Mouse (Mus musculus) embryonic stem cell, embryonic (primary cell): ENCODE measurements around the gene Hivep2.

Experiments
- CTCF ChIA-PET, 4 experiments: fragments of 300-600 bp in 2 of 4; fragments of 350-600 bp in 2 of 4; sonication (Branson Sonifier 250); formaldehyde crosslinking; loops; one replicate each; lab custom pipeline; 2022; ENCODE audit warnings: inconsistent platforms in 2 of 4; lab: Charles Lee
- POLR2A ChIA-PET, 4 experiments: fragments of 300-600 bp in 2 of 4; fragments of 350-600 bp in 2 of 4; sonication (Branson Sonifier 250); formaldehyde crosslinking; loops; one replicate each; lab custom pipeline; 2022; ENCODE audit warnings: antibody characterized with exemption in 4 of 4, inconsistent platforms in 1 of 4; lab: Charles Lee

The Hivep2 gene

DNA sequence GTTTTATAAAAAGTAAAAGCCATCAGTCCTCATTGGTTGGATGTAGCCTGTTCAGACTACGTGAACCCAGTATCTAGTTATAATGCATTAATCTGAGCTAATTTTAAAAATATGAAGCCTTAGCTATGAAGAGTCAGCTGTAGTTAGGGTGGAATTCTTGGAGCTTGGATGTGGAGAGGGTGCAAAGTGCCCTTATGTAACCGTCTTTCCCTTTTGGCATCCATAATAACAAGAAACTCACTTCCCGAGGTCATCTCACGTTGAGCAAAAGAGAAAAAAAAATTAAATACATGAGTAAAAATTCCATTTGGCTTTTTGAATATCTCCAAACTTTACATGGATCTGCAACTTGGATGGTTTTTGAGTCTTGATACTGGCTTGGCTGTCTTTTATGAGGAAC is 89.0 kb downstream of the Hivep2 start:
- POLR2A ChIA-PET = interaction anchor here in 2 of 4 experiments (0.6 kb wide), 2 partner anchors 10 to 120 kb away, joined by 3 read pairs; no protein-coding TSS in a partner anchor

GRCm38 (mm10) chr10:14055533-14055981 is 89.7 kb downstream of the Hivep2 start:
- CTCF ChIA-PET = interaction anchor here in 2 of 4 experiments (1.0 kb wide), 2 partner anchors 9 kb away, joined by 4 read pairs; no protein-coding TSS in a partner anchor
- POLR2A ChIA-PET = interaction anchor here in 1 of 4 experiments (0.6 kb wide), 2 partner anchors 12 to 73 kb away, joined by 3 to 4 read pairs; no protein-coding TSS in a partner anchor

More for the DNA sequence above, 89.0 kb downstream of the Hivep2 start:
- CTCF ChIA-PET = interaction anchor here in 1 of 4 experiments (1.0 kb wide), 1 partner anchor 8 kb away, joined by 4 read pairs; no protein-coding TSS in a partner anchor

- ChIA-PET CTCF (interaction anchor here in 2 of 4 experiments (1.0 to 1.3 kb wide), 2 partner anchors 9 kb away, joined by 3 to 4 read pairs; no protein-coding TSS in a partner anchor), POLR2A (interaction anchor here in 2 of 4 experiments (0.6 to 1.5 kb wide), 3 partner anchors 12 to 91 kb away, joined by 3 to 4 read pairs (median 3); no protein-coding TSS in a partner anchor)
Observed at GRCm38 (mm10) chr10:14056057-14056456, 90.2 kb downstream of the Hivep2 start.

GRCm38 (mm10) chr10:14056584-14057451 is 90.9 kb downstream of the Hivep2 start:
- ChIA-PET CTCF (interaction anchor here in 3 of 4 experiments (0.6 to 1.3 kb wide), 4 partner anchors 9 to 53 kb away, joined by 3 to 4 read pairs (median 3); no protein-coding TSS in a partner anchor), POLR2A (interaction anchor here in 2 of 4 experiments (0.6 to 1.5 kb wide), 4 partner anchors 9 to 949 kb away, joined by 3 to 5 read pairs (median 3); no protein-coding TSS in a partner anchor)

DNA sequence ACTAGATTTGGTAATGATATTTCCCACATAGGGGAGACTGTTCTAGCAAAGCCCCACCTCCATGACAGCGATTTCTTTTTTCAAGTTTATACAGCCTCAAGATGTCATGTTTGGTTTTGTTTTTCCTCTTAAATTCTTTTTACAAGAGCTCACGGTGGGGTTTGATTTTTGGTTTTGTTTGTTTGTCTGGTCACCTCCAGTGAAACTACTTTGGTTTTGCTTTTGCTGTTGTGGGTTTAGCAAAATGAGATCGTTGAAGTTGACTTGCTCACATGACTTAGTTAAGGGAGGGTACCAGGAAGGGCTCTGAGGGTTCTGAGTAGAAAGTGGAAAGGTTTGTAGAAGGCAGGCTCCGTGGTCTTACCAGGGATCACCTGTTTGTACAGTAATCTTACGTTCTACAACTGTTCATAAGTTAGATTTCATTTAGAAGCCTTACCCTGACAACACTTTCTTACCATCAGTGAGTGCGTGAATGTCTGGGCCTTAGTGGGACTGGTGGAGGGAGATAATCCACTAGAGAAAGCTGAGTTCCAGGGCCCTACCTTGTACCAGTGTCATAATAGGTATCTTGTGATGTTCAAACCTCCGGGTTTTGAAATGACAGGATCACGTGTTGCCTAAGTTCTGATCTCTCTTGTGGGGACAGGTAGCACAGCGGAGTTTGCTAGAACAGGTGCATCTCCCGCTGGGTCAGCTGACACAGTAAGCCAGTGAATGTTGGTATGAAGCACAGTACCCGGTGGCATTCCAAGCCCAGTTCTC is 92.1 kb downstream of the Hivep2 start:
- CTCF ChIA-PET = interaction anchor here in 1 of 4 experiments (0.9 to 1.1 kb wide), 2 partner anchors 10 to 11 kb away, joined by 3 to 4 read pairs; no protein-coding TSS in a partner anchor
- POLR2A ChIA-PET = interaction anchor here in 1 of 4 experiments (0.6 kb wide), 1 partner anchor 197 kb away, joined by 3 read pairs; no protein-coding TSS in a partner anchor

DNA sequence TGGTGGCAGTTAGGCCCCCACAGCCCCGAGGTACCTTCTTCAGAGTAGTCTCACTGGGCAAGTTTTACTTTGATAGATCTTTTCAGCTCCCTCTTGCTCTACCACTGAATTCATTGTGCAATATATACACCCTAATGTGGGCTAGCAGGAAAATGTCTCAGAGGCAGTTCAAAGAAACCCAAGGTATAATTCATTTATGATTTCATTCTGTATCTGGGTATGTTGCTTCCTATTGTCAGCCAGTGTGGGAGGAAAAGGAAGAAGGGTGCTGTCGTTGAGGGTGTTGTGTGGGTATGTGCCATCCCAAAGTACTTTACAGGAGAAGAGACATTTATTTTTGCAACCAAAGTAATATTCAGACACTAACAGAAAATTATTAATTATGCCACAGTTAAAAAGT is 92.9 kb downstream of the Hivep2 start:
- CTCF ChIA-PET = interaction anchor here in 1 of 4 experiments (0.6 kb wide), 1 partner anchor 27 kb away, joined by 5 read pairs; no protein-coding TSS in a partner anchor
- POLR2A ChIA-PET = no interaction called here

DNA sequence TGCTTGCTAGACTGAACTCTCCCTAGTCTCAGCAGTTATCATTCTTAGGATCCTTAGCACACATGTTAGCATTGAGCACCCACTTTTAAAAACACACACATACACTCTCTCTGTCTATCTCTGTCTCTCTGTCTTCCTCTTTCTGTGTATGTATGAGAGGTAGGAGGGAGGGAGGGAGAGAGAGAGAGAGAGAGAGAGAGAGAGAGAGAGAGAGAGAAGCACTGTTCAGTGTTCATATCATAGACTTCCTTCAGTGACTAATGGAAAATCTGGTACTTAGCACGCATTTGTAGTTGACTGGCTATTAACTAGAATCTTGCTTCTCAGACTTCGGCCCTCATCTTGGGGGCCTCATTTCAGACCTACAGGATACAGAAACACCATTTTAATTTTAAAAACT is 93.7 kb downstream of the Hivep2 start:
- ChIA-PET POLR2A (no interaction called here), CTCF (no interaction called here)

- CTCF ChIA-PET = no interaction called here
- POLR2A ChIA-PET = no interaction called here
Observed at GRCm38 (mm10) chr10:14060302-14060701, 94.4 kb downstream of the Hivep2 start.

DNA sequence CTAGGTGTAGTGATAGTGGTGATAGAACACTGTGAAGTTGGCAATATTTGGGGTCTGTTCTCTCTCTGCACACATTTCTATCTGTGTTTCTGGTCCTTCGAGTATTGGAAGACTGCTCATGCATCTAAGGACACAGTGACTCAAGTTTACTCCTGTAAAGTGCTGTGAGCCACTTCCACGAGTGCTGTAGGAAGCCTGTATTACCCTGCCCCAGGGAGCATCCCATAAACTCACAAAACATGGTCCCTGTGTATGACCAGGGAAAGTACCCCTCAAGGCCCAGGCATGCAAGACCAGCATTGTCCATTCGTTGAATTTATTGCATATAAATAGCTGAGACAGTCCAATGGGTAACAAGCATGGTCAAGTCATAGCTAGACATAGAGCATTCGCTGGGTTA is 97.4 kb downstream of the Hivep2 start:
- CTCF ChIA-PET = no interaction called here
- POLR2A ChIA-PET = no interaction called here

DNA sequence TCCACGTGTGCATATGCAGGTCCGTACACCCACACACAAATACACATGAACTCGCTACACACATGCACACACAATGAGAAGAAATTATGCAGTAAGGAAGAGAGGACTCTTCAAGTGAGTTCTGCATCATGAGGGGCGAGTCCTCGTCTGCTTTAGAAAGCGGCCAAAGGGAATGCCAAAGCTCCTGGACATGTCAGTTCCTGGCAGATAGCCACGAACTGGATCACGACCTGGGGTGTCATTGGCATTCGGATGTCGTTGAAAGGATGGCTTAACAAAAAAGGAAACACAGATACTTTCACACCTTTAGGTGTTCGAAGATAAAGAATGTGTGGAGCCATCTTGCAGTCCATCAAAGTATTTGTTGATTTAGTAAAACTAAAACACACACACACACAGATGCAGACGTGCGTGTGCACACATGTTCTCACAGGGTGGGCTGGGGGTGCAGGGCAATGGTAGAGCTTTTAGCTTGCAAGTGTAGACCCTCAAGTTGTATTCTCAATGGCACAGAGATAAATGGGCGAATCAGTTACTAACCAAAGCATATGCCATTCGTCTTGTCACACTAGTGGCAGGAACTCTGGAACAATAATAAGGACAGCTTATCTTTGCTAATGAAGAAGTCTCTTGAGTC is 99.0 kb downstream of the Hivep2 start:
- ChIA-PET POLR2A (no interaction called here), CTCF (interaction anchor here in 1 of 4 experiments (1.0 kb wide), 1 partner anchor 18 kb away, joined by 3 read pairs; no protein-coding TSS in a partner anchor)

DNA sequence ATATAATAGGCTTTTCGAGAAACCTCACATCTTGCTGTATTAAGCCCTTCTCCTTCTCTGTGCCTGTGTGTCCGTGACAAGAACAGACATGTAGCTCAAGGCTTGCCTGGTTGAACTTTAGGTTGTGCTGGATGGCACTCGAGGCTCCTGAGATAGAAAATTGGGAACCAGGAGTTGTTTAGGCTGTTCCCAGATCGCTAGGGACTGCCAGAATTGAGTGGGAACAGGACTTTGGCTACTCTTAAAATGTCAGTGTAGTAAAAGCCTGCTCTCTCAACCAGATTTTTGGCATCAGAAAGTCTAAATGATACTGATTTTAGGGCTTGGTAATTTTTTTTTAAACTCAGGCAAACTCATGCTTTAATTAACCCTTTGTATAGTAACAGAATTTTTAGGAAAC is 101.9 kb downstream of the Hivep2 start:
- POLR2A ChIA-PET = no interaction called here
- CTCF ChIA-PET = no interaction called here

- CTCF ChIA-PET = no interaction called here
- POLR2A ChIA-PET = no interaction called here
Observed at GRCm38 (mm10) chr10:14070498-14071079, 104.7 kb downstream of the Hivep2 start.

- CTCF ChIA-PET = no interaction called here
- POLR2A ChIA-PET = interaction anchor here in 1 of 4 experiments (0.5 to 1.8 kb wide), 3 partner anchors 9 to 149 kb away, joined by 4 read pairs; no protein-coding TSS in a partner anchor
Observed at GRCm38 (mm10) chr10:14072504-14072903, 106.6 kb downstream of the Hivep2 start.

GRCm38 (mm10) chr10:14075767-14076166 is 109.9 kb downstream of the Hivep2 start:
- POLR2A ChIA-PET = interaction anchor here in 3 of 4 experiments (0.6 to 1.1 kb wide), 4 partner anchors 108 to 1051 kb away, joined by 3 to 4 read pairs (median 3); no protein-coding TSS in a partner anchor
- CTCF ChIA-PET = interaction anchor here in 1 of 4 experiments (0.6 kb wide), 1 partner anchor 30 kb away, joined by 3 read pairs; no protein-coding TSS in a partner anchor

DNA sequence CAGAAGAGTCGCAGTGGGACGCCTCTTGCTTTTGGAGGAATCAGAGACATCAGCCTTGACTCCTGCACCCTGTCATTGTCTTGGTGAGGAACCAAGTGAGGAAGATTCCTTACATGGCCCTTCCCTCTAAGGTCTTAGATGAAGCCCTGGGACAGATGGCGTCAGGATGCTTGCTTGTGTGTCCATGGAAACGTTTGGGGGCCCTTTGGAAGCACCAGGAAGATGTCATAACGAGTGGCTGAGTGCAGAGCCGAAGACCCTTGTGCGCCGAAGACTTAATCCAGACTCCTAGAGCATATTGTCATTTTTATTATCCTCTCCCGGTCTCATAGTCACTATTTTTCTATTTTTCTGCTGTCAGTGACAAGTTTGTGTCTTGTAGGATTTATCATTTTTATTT is 111.0 kb downstream of the Hivep2 start:
- ChIA-PET CTCF (no interaction called here), POLR2A (no interaction called here)

- POLR2A ChIA-PET = interaction anchor here in 2 of 4 experiments (0.6 to 1.5 kb wide), 2 partner anchors 9 to 1269 kb away, joined by 3 to 4 read pairs; no protein-coding TSS in a partner anchor
- CTCF ChIA-PET = interaction anchor here in 2 of 4 experiments (0.5 to 1.2 kb wide), 2 partner anchors 34 to 63 kb away, joined by 3 to 13 read pairs; no protein-coding TSS in a partner anchor
Observed at GRCm38 (mm10) chr10:14080830-14081229, 115.0 kb downstream of the Hivep2 start.

DNA sequence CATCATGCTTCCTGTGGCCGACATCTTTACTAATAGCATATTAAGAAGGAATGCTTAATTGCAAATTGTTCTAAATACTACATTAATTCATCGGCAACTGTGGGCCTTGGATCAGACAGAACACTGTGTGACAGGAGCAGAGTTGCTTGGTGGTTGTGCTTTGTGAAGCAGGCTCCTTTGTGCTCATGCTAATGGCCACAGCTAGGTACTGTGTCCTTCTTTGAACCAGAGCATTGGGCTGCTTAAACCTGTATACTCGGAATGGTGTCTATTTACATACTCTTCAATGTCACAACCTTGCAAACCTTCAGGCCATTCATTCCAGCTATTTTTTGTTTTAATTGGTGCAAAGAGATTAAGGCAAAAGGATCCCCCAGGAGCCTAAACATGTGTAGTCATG is 115.9 kb downstream of the Hivep2 start:
- CTCF ChIA-PET = no interaction called here
- POLR2A ChIA-PET = interaction anchor here in 3 of 4 experiments (0.6 to 1.5 kb wide), 4 partner anchors 10 to 991 kb away, joined by 3 to 7 read pairs (median 4); no protein-coding TSS in a partner anchor
